Mouse (Mus musculus): ENCODE data around the gene Pax6. TPM values are rescaled to one million over a fixed set of nuclear protein-coding genes. Genes with fewer than 3 reads are reported as not detected.
A peak's percentile ranks its signal among the peaks of the same experiment; 100 is the strongest.

Pax6 gene
- polyA plus RNA-seq, 1 experiment = 63.3 TPM

DNA sequence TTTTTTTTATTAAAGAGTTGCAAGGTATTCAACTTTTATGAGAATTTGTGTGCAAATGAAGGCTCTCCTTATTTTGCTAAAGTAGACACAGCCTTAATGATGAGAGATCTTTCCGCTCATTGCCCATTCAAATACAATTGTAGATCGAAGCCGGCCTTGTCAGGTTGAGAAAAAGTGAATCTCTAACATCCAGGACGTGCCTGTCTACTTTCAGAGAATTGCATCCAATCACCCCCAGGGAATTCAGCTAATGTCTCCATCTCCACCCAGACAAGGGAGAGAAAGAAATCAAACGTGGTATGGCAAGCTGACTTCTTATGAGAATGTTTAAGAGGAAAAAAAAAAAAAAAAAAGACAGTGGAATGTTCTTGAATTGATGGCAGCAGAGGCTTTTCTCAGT lies 3.7 kb upstream of the Pax6 start:
- TF ChIP-seq POLR2A (IDR thresholded peaks at IDR 0.05; ENCODE audit: borderline replicate concordance, extremely low read depth, insufficient read depth, insufficient read length, poor library complexity, severe bottlenecking) = no peak
- no peak for TF ChIP-seq CTCF (IDR thresholded peaks at IDR 0.05; ENCODE audit: borderline replicate concordance, extremely low read depth, insufficient read depth, insufficient read length)
- peak; percentile 35 for DNase-seq (ENCODE audit: low read depth)

- peak; percentile 1 for DNase-seq (ENCODE audit: low read depth)
- no peak for TF ChIP-seq POLR2A (IDR thresholded peaks at IDR 0.05; ENCODE audit: borderline replicate concordance, extremely low read depth, insufficient read depth, insufficient read length, poor library complexity, severe bottlenecking)
- no peak for TF ChIP-seq CTCF (IDR thresholded peaks at IDR 0.05; ENCODE audit: borderline replicate concordance, extremely low read depth, insufficient read depth, insufficient read length)
Observed at GRCm38 (mm10) chr2:105665491-105666250, 3.0 kb upstream of the Pax6 start.

- TF ChIP-seq CTCF (IDR thresholded peaks at IDR 0.05; ENCODE audit: borderline replicate concordance, extremely low read depth, insufficient read depth, insufficient read length) (no peak), POLR2A (IDR thresholded peaks at IDR 0.05; ENCODE audit: borderline replicate concordance, extremely low read depth, insufficient read depth, insufficient read length, poor library complexity, severe bottlenecking) (no peak)
- peak; percentile 1 for DNase-seq (ENCODE audit: low read depth)
Observed at GRCm38 (mm10) chr2:105666331-105666730, 2.4 kb upstream of the Pax6 start.

- TF ChIP-seq CTCF (IDR thresholded peaks at IDR 0.05; ENCODE audit: borderline replicate concordance, extremely low read depth, insufficient read depth, insufficient read length) (no peak), POLR2A (IDR thresholded peaks at IDR 0.05; ENCODE audit: borderline replicate concordance, extremely low read depth, insufficient read depth, insufficient read length, poor library complexity, severe bottlenecking) (no peak)
- peak; percentile 51 for DNase-seq (ENCODE audit: low read depth)
Observed at GRCm38 (mm10) chr2:105666763-105667625, 1.7 kb upstream of the Pax6 start.

DNA sequence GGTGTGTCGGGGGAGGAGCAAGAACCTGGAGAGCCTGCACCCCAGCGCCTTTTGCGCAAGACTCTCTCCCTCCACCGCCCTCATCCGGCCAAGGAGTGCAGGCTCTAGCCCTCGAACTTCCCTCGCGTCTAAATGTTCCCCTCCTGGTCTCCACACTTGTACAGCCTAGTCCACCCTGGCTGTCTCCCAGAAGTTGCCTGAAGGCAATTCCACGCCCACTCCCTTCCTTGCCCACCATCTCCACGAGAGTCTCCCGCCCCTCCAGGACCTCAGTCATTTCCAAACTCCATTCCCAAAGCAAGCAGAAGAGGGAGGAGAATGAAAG lies 1.1 kb upstream of the Pax6 start:
- TF ChIP-seq CTCF (IDR thresholded peaks at IDR 0.05; ENCODE audit: borderline replicate concordance, extremely low read depth, insufficient read depth, insufficient read length) = peak; percentile 28; the same call in 1 of the 2 replicates
- no peak for TF ChIP-seq POLR2A (IDR thresholded peaks at IDR 0.05; ENCODE audit: borderline replicate concordance, extremely low read depth, insufficient read depth, insufficient read length, poor library complexity, severe bottlenecking)
- peak; percentile 44 for DNase-seq (ENCODE audit: low read depth)

- TF ChIP-seq CTCF (IDR thresholded peaks at IDR 0.05; ENCODE audit: borderline replicate concordance, extremely low read depth, insufficient read depth, insufficient read length) (no peak), POLR2A (IDR thresholded peaks at IDR 0.05; ENCODE audit: borderline replicate concordance, extremely low read depth, insufficient read depth, insufficient read length, poor library complexity, severe bottlenecking) (no peak)
- peak; percentile 66 for DNase-seq (ENCODE audit: low read depth)
Observed at GRCm38 (mm10) chr2:105669371-105669861, 716 bp downstream of the Pax6 start.

- TF ChIP-seq POLR2A (IDR thresholded peaks at IDR 0.05; ENCODE audit: borderline replicate concordance, extremely low read depth, insufficient read depth, insufficient read length, poor library complexity, severe bottlenecking) (no peak), CTCF (IDR thresholded peaks at IDR 0.05; ENCODE audit: borderline replicate concordance, extremely low read depth, insufficient read depth, insufficient read length) (no peak)
- DNase-seq (ENCODE audit: low read depth) = peak; percentile 43
Observed at GRCm38 (mm10) chr2:105669881-105670730, 1.4 kb downstream of the Pax6 start.

- TF ChIP-seq CTCF (IDR thresholded peaks at IDR 0.05; ENCODE audit: borderline replicate concordance, extremely low read depth, insufficient read depth, insufficient read length) (no peak), POLR2A (IDR thresholded peaks at IDR 0.05; ENCODE audit: borderline replicate concordance, extremely low read depth, insufficient read depth, insufficient read length, poor library complexity, severe bottlenecking) (no peak)
- DNase-seq (ENCODE audit: low read depth) = no peak
Observed at GRCm38 (mm10) chr2:105670731-105671095, 2.0 kb downstream of the Pax6 start.

DNA sequence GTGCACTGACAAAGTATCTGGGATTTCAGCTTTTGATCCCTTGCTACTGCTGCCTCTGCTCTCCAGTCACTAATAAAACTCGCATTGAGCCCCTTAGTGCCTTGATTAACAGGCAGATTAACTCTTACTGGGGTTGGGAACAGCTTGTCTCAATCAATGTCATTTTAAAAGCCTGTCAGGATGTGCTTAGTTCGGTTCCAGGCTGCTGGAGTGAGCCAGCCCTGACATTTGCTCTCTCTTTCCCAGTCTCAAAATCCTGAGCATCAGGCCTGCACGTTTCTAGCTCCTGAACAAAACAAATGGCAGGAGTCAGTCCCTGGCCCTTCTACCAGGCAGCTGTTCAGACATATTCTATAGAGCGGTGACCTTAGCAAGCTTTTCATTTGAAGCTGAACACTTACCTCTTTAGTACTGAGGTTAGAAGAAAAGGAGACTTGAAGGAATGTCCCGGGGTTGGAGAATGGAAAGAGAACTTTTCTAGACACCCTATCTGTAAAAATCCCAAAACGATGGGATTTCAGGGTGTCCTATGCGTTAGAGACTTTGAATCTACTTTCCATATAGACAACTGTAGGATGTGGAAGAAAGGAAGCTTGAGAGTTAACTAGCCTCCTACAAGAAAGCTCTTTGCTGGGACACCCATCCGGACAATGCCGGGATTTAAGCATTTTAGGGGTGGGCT lies 2.6 kb downstream of the Pax6 start:
- peak; percentile 65 for DNase-seq (ENCODE audit: low read depth)
- TF ChIP-seq CTCF (IDR thresholded peaks at IDR 0.05; ENCODE audit: borderline replicate concordance, extremely low read depth, insufficient read depth, insufficient read length) (no peak), POLR2A (IDR thresholded peaks at IDR 0.05; ENCODE audit: borderline replicate concordance, extremely low read depth, insufficient read depth, insufficient read length, poor library complexity, severe bottlenecking) (no peak)

DNA sequence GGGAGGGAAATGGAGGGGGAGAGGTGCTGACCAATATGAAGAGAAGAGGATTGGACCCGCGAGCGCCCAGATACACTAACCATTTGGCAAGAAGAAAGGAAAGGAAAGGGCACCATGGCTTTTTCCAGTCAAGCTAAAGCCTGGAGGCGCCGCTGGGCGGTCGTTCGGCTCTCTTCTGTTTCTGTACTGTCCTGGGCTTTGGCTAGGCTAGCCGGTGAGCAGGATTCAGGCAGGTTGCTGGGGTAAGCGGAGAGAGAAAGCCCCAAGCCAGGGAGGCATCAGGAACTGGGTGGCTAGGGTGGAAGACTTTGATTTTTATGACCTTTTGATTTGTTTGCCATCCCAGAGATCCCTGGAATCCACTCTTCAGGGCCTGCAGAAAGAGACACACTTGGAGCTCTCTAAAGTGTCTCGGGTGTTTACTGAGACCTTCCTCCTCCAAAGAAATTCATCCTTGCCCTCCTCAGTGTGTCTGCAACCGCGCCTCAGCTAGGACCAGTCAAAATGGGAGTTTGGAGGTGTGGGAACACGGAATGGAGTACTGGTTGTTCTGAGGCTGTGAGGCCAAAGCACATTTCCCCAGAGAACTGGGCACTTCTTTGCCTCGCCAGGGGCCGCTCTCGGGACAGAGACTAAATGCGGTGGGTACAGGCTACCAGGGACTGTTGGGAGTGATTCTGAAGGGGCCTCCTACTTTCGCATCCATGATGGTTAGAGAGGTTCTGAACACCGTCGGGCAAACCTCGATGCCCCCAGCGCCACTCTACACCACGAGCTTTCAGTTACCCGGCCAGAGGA lies 3.3 kb downstream of the Pax6 start:
- TF ChIP-seq POLR2A (IDR thresholded peaks at IDR 0.05; ENCODE audit: borderline replicate concordance, extremely low read depth, insufficient read depth, insufficient read length, poor library complexity, severe bottlenecking) (no peak), CTCF (IDR thresholded peaks at IDR 0.05; ENCODE audit: borderline replicate concordance, extremely low read depth, insufficient read depth, insufficient read length) (peak; percentile 15; the same call in 1 of the 2 replicates)
- DNase-seq (ENCODE audit: low read depth) = peak; percentile 67

Measured in brain, embryonic 14.5 days (tissue).